Mouse (Mus musculus): Measurements from ENCODE around the gene Rps16.
A peak's percentile ranks its signal among the peaks of the same experiment; 100 is the strongest.

- TF ChIP-seq EP300 (IDR thresholded peaks at IDR 0.05; ENCODE audit: low read depth) (no peak), CTCF (IDR thresholded peaks at IDR 0.05; ENCODE audit: low read depth) (peak; percentile 17; the same call in 1 of the 2 replicates)
Measured at GRCm38 (mm10) chr7:28377190-28378065, 27.0 kb downstream of the Rps16 start.

Measured in liver, postnatal 0 days (tissue).